Mouse (Mus musculus): Measurements from ENCODE around the gene Calr3.
A peak's percentile ranks its signal among the peaks of the same experiment; 100 is the strongest.

- TF ChIP-seq CTCF (IDR thresholded peaks at IDR 0.05; ENCODE audit: extremely low read depth, insufficient read length, insufficient replicate concordance, low read depth, low read length), result peak; percentile 73
- TF ChIP-seq POLR2A (IDR thresholded peaks at IDR 0.05; ENCODE audit: low read depth, low read length), result no peak
These were observed 14.0 kb downstream of the Calr3 start for GRCm38 (mm10) chr8:72429676-72430075.
